Mouse (Mus musculus): Measurements from ENCODE around the gene 9530053A07Rik. TPM values are rescaled to one million over a fixed set of nuclear protein-coding genes. Genes with fewer than 3 reads are reported as not detected.
A peak's percentile ranks its signal among the peaks of the same experiment; 100 is the strongest.

The 9530053A07Rik gene
- total and polyA plus RNA-seq, 2 experiments from 2014 or later: 0.01 TPM; not detected in 1

DNA sequence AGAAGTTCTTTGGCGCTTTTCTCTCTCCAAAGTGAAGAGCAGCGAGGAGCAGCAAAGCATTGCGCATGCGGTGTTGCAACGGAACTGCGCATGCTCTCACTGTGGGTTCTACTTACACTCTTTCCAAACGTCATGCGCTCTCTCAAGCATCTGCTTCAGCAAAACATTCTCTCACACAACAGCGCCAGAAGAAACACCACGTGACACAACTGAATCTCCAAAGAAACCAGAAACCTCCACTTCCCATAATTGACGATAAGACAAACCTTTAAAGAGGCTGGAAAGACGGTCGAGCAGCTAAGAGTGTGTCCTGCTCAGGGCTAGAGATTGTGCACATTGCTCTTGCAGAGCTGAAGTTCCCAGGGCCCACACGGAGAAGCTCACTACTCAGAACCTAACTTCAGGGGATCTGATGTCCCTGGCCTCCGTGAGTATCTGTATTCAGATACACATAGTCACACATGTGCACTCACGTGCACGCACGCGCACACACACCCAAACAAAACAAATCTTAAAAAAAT lies 79.8 kb downstream of the 9530053A07Rik start:
- H3K4me1 ChIP-seq (ENCODE audit: control insufficient read depth, insufficient read depth): no peaks in the 10 kb centered on the region
- 0 out of 2 replicates have a peak overlapping the region, but pooled peaks have one; percentile 40 for H3K9ac ChIP-seq (replicated peaks; ENCODE audit: low read depth, low read length)
- no peak for TF ChIP-seq CTCF (IDR thresholded peaks at IDR 0.05; ENCODE audit: low read depth)
- no peak for TF ChIP-seq EP300 (IDR thresholded peaks at IDR 0.05; ENCODE audit: low read depth)
- H3K9me3 ChIP-seq (replicated peaks; ENCODE audit: control insufficient read depth, low read length): no peaks in the 10 kb centered on the region
- no peaks in the 10 kb centered on the region for H3K36me3 ChIP-seq (replicated peaks; ENCODE audit: control insufficient read depth, insufficient read depth, low read length)
- peak overlapping the region; percentile 63 for H3K4me2 ChIP-seq (ENCODE audit: low read depth, low read length)
- WGBS: 47% methylated on average over 19 of the region's 19 CpGs
- peak overlapping the region; percentile 35 for H3K4me3 ChIP-seq (ENCODE audit: low read depth, low read length)
- peak; percentile 80 for DNase-seq (ENCODE audit: low spot score)
- peak; percentile 73 for ATAC-seq (ENCODE audit: insufficient read depth, low read depth)
- no peak overlapping the region for H3K27ac ChIP-seq (ENCODE audit: low read depth)
- H3K27me3 ChIP-seq (ENCODE audit: control insufficient read depth, insufficient read depth, low read length): no peaks in the 10 kb centered on the region; the same call in 1 of the 2 replicates

DNA sequence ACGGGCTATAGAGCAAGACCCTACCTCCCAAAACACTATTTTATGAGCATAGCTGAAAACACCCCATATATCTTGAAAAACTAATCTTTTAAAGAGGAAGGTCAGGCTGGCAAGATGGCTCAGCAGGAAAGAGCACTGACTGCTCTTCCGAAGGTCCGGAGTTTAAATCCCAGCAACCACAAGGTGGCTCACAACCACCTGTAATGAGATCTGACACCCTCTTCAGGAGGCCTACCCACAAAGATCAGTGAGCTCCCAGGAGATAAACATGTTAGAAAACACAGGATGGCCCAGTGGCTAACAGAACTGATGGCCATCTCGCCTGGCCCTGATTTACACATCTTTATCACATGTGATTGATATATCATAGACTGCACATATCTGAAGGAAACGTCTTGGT lies 81.5 kb downstream of the 9530053A07Rik start:
- Histone ChIP-seq H3K36me3 (replicated peaks; ENCODE audit: control insufficient read depth, insufficient read depth, low read length) (no peaks in the 10 kb centered on the region), H3K4me3 (ENCODE audit: low read depth, low read length) (no peak overlapping the region), H3K4me2 (ENCODE audit: low read depth, low read length) (no peak overlapping the region), H3K9ac (replicated peaks; ENCODE audit: low read depth, low read length) (no peak overlapping the region), H3K4me1 (ENCODE audit: control insufficient read depth, insufficient read depth) (no peaks in the 10 kb centered on the region), H3K27me3 (ENCODE audit: control insufficient read depth, insufficient read depth, low read length) (no peaks in the 10 kb centered on the region; the same call in 1 of the 2 replicates), H3K9me3 (replicated peaks; ENCODE audit: control insufficient read depth, low read length) (no peaks in the 10 kb centered on the region), H3K27ac (ENCODE audit: low read depth) (no peak overlapping the region)
- ATAC-seq (ENCODE audit: insufficient read depth, low read depth) (no peak), DNase-seq (ENCODE audit: low spot score) (no peak)
- TF ChIP-seq CTCF (IDR thresholded peaks at IDR 0.05; ENCODE audit: low read depth): peak; percentile 18; the same call in 1 of the 2 replicates
- TF ChIP-seq EP300 (IDR thresholded peaks at IDR 0.05; ENCODE audit: low read depth): no peak
- WGBS: 40% methylated on average over 5 of the region's 5 CpGs

DNA sequence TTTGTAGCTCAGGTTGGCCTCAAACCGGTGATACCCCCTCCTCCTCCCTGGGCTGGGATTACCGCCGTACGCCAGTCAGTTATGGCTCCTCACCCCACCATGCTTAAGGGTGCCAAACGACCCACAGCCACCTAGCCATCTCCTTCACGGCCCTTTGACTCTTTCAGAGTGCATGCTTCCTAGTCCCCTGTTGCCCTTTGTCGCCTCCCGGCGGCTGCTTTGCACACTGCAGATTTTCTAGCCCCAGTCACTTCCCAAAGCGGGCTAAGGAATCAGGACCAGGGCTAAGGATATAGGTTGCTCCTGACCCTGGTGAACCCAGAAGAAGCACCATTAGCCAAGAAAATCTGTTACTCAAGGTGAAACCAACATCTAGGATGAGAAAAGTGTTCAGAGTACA lies 84.9 kb downstream of the 9530053A07Rik start:
- Histone ChIP-seq H3K36me3 (replicated peaks; ENCODE audit: control insufficient read depth, insufficient read depth, low read length) (no peaks in the 10 kb centered on the region), H3K4me1 (ENCODE audit: control insufficient read depth, insufficient read depth) (no peaks in the 10 kb centered on the region), H3K4me2 (ENCODE audit: low read depth, low read length) (no peak overlapping the region), H3K27ac (ENCODE audit: low read depth) (no peak overlapping the region), H3K9me3 (replicated peaks; ENCODE audit: control insufficient read depth, low read length) (no peaks in the 10 kb centered on the region), H3K9ac (replicated peaks; ENCODE audit: low read depth, low read length) (no peak overlapping the region), H3K27me3 (ENCODE audit: control insufficient read depth, insufficient read depth, low read length) (no peaks in the 10 kb centered on the region), H3K4me3 (ENCODE audit: low read depth, low read length) (no peak overlapping the region)
- TF ChIP-seq CTCF (IDR thresholded peaks at IDR 0.05; ENCODE audit: low read depth) (peak; percentile 78), EP300 (IDR thresholded peaks at IDR 0.05; ENCODE audit: low read depth) (no peak)
- 30% methylated on average over 10 of the region's 10 CpGs for WGBS
- no peak; the same call in 1 of the 2 replicates for ATAC-seq (ENCODE audit: insufficient read depth, low read depth)
- DNase-seq (ENCODE audit: low spot score): peak; percentile 10

Other genes with a start within 250 kb of the 9530053A07Rik start
- 1.8 TPM in 2 replicates for gene Zfp974, start 200.0 kb upstream of the 9530053A07Rik start, total RNA-seq (2014; rRNA removed; ENCODE audit: low replicate concordance)
- gene Zfp974, start 200.0 kb upstream of the 9530053A07Rik start, polyA plus RNA-seq (2015; fragmentation: Nextera tagmentation; extraction: Ambion mirVana): 4.9 and 5.4 TPM in 2 replicates
- gene Zfp780b, start 150.3 kb upstream of the 9530053A07Rik start, total RNA-seq (2014; rRNA removed; ENCODE audit: low replicate concordance): 6.2 and 7.2 TPM in 2 replicates
- 7.9 and 8.5 TPM in 2 replicates for gene Zfp780b, start 150.3 kb upstream of the 9530053A07Rik start, polyA plus RNA-seq (2015; fragmentation: Nextera tagmentation; extraction: Ambion mirVana)
- 0.15 and 1.7 TPM in 2 replicates for gene Zfp850, start 115.4 kb upstream of the 9530053A07Rik start, total RNA-seq (2014; rRNA removed; ENCODE audit: low replicate concordance)
- gene Zfp850, start 115.4 kb upstream of the 9530053A07Rik start, polyA plus RNA-seq (2015; fragmentation: Nextera tagmentation; extraction: Ambion mirVana): 0.75 and 0.87 TPM in 2 replicates
- 146 and 199 TPM in 2 replicates for gene Psmc4, start 79.4 kb upstream of the 9530053A07Rik start, total RNA-seq (2014; rRNA removed; ENCODE audit: low replicate concordance)
- gene Psmc4, start 79.4 kb upstream of the 9530053A07Rik start, polyA plus RNA-seq (2015; fragmentation: Nextera tagmentation; extraction: Ambion mirVana): 203 and 207 TPM in 2 replicates
- gene Fcgbp, start 58.2 kb upstream of the 9530053A07Rik start, total RNA-seq (2014; rRNA removed; ENCODE audit: low replicate concordance): 0.46 TPM in 1 of 2 replicates, not detected in the other
- gene Fcgbp, start 58.2 kb upstream of the 9530053A07Rik start, polyA plus RNA-seq (2015; fragmentation: Nextera tagmentation; extraction: Ambion mirVana): not detected in 2 replicates
- 6.6 and 21.8 TPM in 2 replicates for gene Fbl, start 40.2 kb downstream of the 9530053A07Rik start, total RNA-seq (2014; rRNA removed; ENCODE audit: low replicate concordance)
- gene Fbl, start 40.2 kb downstream of the 9530053A07Rik start, polyA plus RNA-seq (2015; fragmentation: Nextera tagmentation; extraction: Ambion mirVana): 44.3 and 51.3 TPM in 2 replicates
- gene Dyrk1b, start 50.0 kb downstream of the 9530053A07Rik start, total RNA-seq (2014; rRNA removed; ENCODE audit: low replicate concordance): 21.3 and 37.1 TPM in 2 replicates
- 10.2 and 10.4 TPM in 2 replicates for gene Dyrk1b, start 50.0 kb downstream of the 9530053A07Rik start, polyA plus RNA-seq (2015; fragmentation: Nextera tagmentation; extraction: Ambion mirVana)
- gene Eid2, start 138.4 kb downstream of the 9530053A07Rik start, total RNA-seq (2014; rRNA removed; ENCODE audit: low replicate concordance): 6.5 and 18.2 TPM in 2 replicates
- gene Eid2, start 138.4 kb downstream of the 9530053A07Rik start, polyA plus RNA-seq (2015; fragmentation: Nextera tagmentation; extraction: Ambion mirVana): 1.4 and 1.6 TPM in 2 replicates
- 4.4 and 13.0 TPM in 2 replicates for gene Eid2b, start 148.3 kb downstream of the 9530053A07Rik start, total RNA-seq (2014; rRNA removed; ENCODE audit: low replicate concordance)
- 9.1 and 9.7 TPM in 2 replicates for gene Eid2b, start 148.3 kb downstream of the 9530053A07Rik start, polyA plus RNA-seq (2015; fragmentation: Nextera tagmentation; extraction: Ambion mirVana)
- not detected in 2 replicates for gene Selenov, start 161.7 kb downstream of the 9530053A07Rik start, total RNA-seq (2014; rRNA removed; ENCODE audit: low replicate concordance)
- gene Selenov, start 161.7 kb downstream of the 9530053A07Rik start, polyA plus RNA-seq (2015; fragmentation: Nextera tagmentation; extraction: Ambion mirVana): not detected in 2 replicates
- not detected in 2 replicates for gene Dll3, start 172.8 kb downstream of the 9530053A07Rik start, total RNA-seq (2014; rRNA removed; ENCODE audit: low replicate concordance)
- not detected in 2 replicates for gene Dll3, start 172.8 kb downstream of the 9530053A07Rik start, polyA plus RNA-seq (2015; fragmentation: Nextera tagmentation; extraction: Ambion mirVana)
- gene Timm50, start 182.6 kb downstream of the 9530053A07Rik start, total RNA-seq (2014; rRNA removed; ENCODE audit: low replicate concordance): 60.6 and 69.9 TPM in 2 replicates
- 90.1 and 90.6 TPM in 2 replicates for gene Timm50, start 182.6 kb downstream of the 9530053A07Rik start, polyA plus RNA-seq (2015; fragmentation: Nextera tagmentation; extraction: Ambion mirVana)
- gene Supt5, start 209.3 kb downstream of the 9530053A07Rik start, total RNA-seq (2014; rRNA removed; ENCODE audit: low replicate concordance): 52.3 and 71.4 TPM in 2 replicates
- gene Supt5, start 209.3 kb downstream of the 9530053A07Rik start, polyA plus RNA-seq (2015; fragmentation: Nextera tagmentation; extraction: Ambion mirVana): 36.4 and 36.6 TPM in 2 replicates
- 145 and 161 TPM in 2 replicates for gene Rps16, start 221.2 kb downstream of the 9530053A07Rik start, total RNA-seq (2014; rRNA removed; ENCODE audit: low replicate concordance)
- gene Rps16, start 221.2 kb downstream of the 9530053A07Rik start, polyA plus RNA-seq (2015; fragmentation: Nextera tagmentation; extraction: Ambion mirVana): 481 and 513 TPM in 2 replicates
- 23.5 and 41.7 TPM in 2 replicates for gene Plekhg2, start 243.1 kb downstream of the 9530053A07Rik start, total RNA-seq (2014; rRNA removed; ENCODE audit: low replicate concordance)
- gene Plekhg2, start 243.1 kb downstream of the 9530053A07Rik start, polyA plus RNA-seq (2015; fragmentation: Nextera tagmentation; extraction: Ambion mirVana): 11.8 and 13.7 TPM in 2 replicates